Mouse (Mus musculus) heart, adult 2 months (tissue): Measurements from ENCODE around the gene BC005537.

Source experiments
- CTCF ChIP-seq: fragments of 200-600 bp; IDR thresholded peaks from 2 replicates; pipeline ENCODE4 v1.8.1; 2022; ENCODE audit warnings: antibody characterized with exemption, mild to moderate bottlenecking, moderate library complexity
- EP300 ChIP-seq: fragments of 200-500 bp; IDR thresholded peaks from 2 replicates; pipeline ENCODE4 v1.6.1; 2011; ENCODE audit warnings: low read depth, low read length, control low read depth; ENCODE audit not compliant: insufficient read depth
- POLR2A ChIP-seq: fragments of 200-500 bp; IDR thresholded peaks from 2 replicates; pipeline ENCODE4 v1.6.1; 2011; ENCODE audit warnings: mild to moderate bottlenecking, low read depth, low read length, control low read depth; ENCODE audit not compliant: insufficient read depth

- TF ChIP-seq POLR2A (no peak), CTCF (no peak), EP300 (no peak)
Measured at GRCm38 (mm10) chr13:24826116-24826515, 24.7 kb downstream of the BC005537 start.
